Mouse (Mus musculus): Measurements from ENCODE around the gene Pik3r4. TPM values are rescaled to one million over a fixed set of nuclear protein-coding genes. Genes with fewer than 3 reads are reported as not detected.
"Not testable (repeated sequence)": the region's sequence is repeated elsewhere in the genome, so short reads cannot be mapped to it uniquely, and the experiment has no call there.

Pik3r4 gene
- total RNA-seq (2021), result 10 to 100 TPM; 43.0 to 43.7 TPM
- long read RNA-seq, experiment 1, full-length matches to known transcripts, result 38 of 49 reads
- long read RNA-seq, experiment 1, partial matches to known transcripts, result 5 of 49 reads
- long read RNA-seq, experiment 1, other reads (novel, unspliced or antisense), result 6 of 49 reads
- long read RNA-seq, experiment 2, full-length matches to known transcripts, result 18 of 27 reads
- long read RNA-seq, experiment 2, partial matches to known transcripts, result 2 of 27 reads
- long read RNA-seq, experiment 2, other reads (novel, unspliced or antisense), result 7 of 27 reads

GRCm38 (mm10) chr9:105642460-105643371, at the start of gene Pik3r4:
Gene Pik3r4, plus strand, starts transcription at chr9:105642978.
- Histone ChIP-seq H3K4me3 (peak within 1 kb of the TSS; percentile 97), H3K27ac (peak within 1 kb of the TSS; percentile 77)
- intact Hi-C loops (cut with DNase I), result no loop called here
- no peak for TF ChIP-seq CTCF (IDR thresholded peaks at IDR 0.05)
- DNase-seq (ENCODE audit: extremely low spot score in 1 of 2, low spot score in 2 of 2), result peak; percentile 80 to 84

GRCm38 (mm10) chr9:105598906-105599305, 43.9 kb upstream of the Pik3r4 start:
- intact Hi-C loops (cut with DNase I), result no loop called here
- no peak for DNase-seq (ENCODE audit: extremely low spot score in 1 of 2, low spot score in 2 of 2)
- Histone ChIP-seq H3K27ac (no peak overlapping the region), H3K4me3 (no peak overlapping the region)
- no peak for TF ChIP-seq CTCF (IDR thresholded peaks at IDR 0.05)

- peak overlapping the region; percentile 34; the same call in 1 of the 2 replicates for H3K27ac ChIP-seq
- H3K4me3 ChIP-seq, result no peak overlapping the region
- no peak for TF ChIP-seq CTCF (IDR thresholded peaks at IDR 0.05)
- DNase-seq (ENCODE audit: extremely low spot score in 1 of 2, low spot score in 2 of 2), result peak; percentile 35 to 66
- intact Hi-C loops (cut with DNase I), result loop anchor here (2.0 kb wide), 1 partner anchor 117 kb away; no protein-coding TSS in a partner anchor
Observed at GRCm38 (mm10) chr9:105611980-105612771, 30.6 kb upstream of the Pik3r4 start.

- Histone ChIP-seq H3K4me3 (no peak overlapping the region), H3K27ac (no peak overlapping the region)
- no peak for TF ChIP-seq CTCF (IDR thresholded peaks at IDR 0.05)
- DNase-seq (ENCODE audit: extremely low spot score in 1 of 2, low spot score in 2 of 2), result no peak
- intact Hi-C loops (cut with DNase I), result loop anchor here (2.0 kb wide), 1 partner anchor 118 kb away; no protein-coding TSS in a partner anchor
Observed at GRCm38 (mm10) chr9:105612919-105613318, 29.9 kb upstream of the Pik3r4 start.

GRCm38 (mm10) chr9:105615952-105616351, 26.8 kb upstream of the Pik3r4 start:
- no peak for TF ChIP-seq CTCF (IDR thresholded peaks at IDR 0.05)
- Histone ChIP-seq H3K27ac (no peak overlapping the region), H3K4me3 (no peak overlapping the region)
- no peak for DNase-seq (ENCODE audit: extremely low spot score in 1 of 2, low spot score in 2 of 2)
- intact Hi-C loops (cut with DNase I), result loop anchor here (5.0 kb wide), 1 partner anchor 204 kb away; no protein-coding TSS in a partner anchor

GRCm38 (mm10) chr9:105617274-105617673, 25.5 kb upstream of the Pik3r4 start:
- DNase-seq (ENCODE audit: extremely low spot score in 1 of 2, low spot score in 2 of 2), result peak; percentile 61 to 73
- not testable (repeated sequence) for H3K27ac ChIP-seq, H3K4me3 ChIP-seq
- TF ChIP-seq CTCF (IDR thresholded peaks at IDR 0.05), result peak; percentile 76
- intact Hi-C loops (cut with DNase I), result loop anchor here (1.0 to 5.0 kb wide), 2 partner anchors 121 to 205 kb away; no protein-coding TSS in a partner anchor

GRCm38 (mm10) chr9:105633961-105634360, 8.8 kb upstream of the Pik3r4 start:
- peak in 1 of 2 experiments; percentile 31 for DNase-seq (ENCODE audit: extremely low spot score in 1 of 2, low spot score in 2 of 2)
- Histone ChIP-seq H3K27ac (no peak overlapping the region), H3K4me3 (no peak overlapping the region)
- no peak for TF ChIP-seq CTCF (IDR thresholded peaks at IDR 0.05)
- intact Hi-C loops (cut with DNase I), result loop anchor here (10.0 kb wide), 1 partner anchor 351 kb away; no protein-coding TSS in a partner anchor

GRCm38 (mm10) chr9:105641377-105641776, 1.4 kb upstream of the Pik3r4 start:
- H3K27ac ChIP-seq; DNase-seq (ENCODE audit: extremely low spot score in 1 of 2, low spot score in 2 of 2); H3K4me3 ChIP-seq; intact Hi-C loops (cut with DNase I): not testable (repeated sequence)

GRCm38 (mm10) chr9:105656189-105656588, 13.4 kb downstream of the Pik3r4 start:
- DNase-seq (ENCODE audit: extremely low spot score in 1 of 2, low spot score in 2 of 2), result no peak
- H3K4me3 ChIP-seq, result no peak overlapping the region
- H3K27ac ChIP-seq, result no peak overlapping the region
- intact Hi-C loops (cut with DNase I), result no loop called here
- no peak for TF ChIP-seq CTCF (IDR thresholded peaks at IDR 0.05)

- intact Hi-C loops (cut with DNase I), result no loop called here
- H3K4me3 ChIP-seq, result no peak overlapping the region
Observed at GRCm38 (mm10) chr9:105658216-105658615, 15.4 kb downstream of the Pik3r4 start.

GRCm38 (mm10) chr9:105659877-105660276, 17.1 kb downstream of the Pik3r4 start:
- no peak overlapping the region for H3K27ac ChIP-seq
- intact Hi-C loops (cut with DNase I), result no loop called here
- no peak for TF ChIP-seq CTCF (IDR thresholded peaks at IDR 0.05)
- H3K4me3 ChIP-seq, result no peak overlapping the region
- DNase-seq (ENCODE audit: extremely low spot score in 1 of 2, low spot score in 2 of 2), result no peak

More at GRCm38 (mm10) chr9:105658216-105658615, 15.4 kb downstream of the Pik3r4 start:
- DNase-seq (ENCODE audit: extremely low spot score in 1 of 2, low spot score in 2 of 2), result no peak
- no peak for TF ChIP-seq CTCF (IDR thresholded peaks at IDR 0.05)
- H3K27ac ChIP-seq, result no peak overlapping the region

All from left cerebral cortex, adult 2 months (tissue).